In the genomic region with DNA sequence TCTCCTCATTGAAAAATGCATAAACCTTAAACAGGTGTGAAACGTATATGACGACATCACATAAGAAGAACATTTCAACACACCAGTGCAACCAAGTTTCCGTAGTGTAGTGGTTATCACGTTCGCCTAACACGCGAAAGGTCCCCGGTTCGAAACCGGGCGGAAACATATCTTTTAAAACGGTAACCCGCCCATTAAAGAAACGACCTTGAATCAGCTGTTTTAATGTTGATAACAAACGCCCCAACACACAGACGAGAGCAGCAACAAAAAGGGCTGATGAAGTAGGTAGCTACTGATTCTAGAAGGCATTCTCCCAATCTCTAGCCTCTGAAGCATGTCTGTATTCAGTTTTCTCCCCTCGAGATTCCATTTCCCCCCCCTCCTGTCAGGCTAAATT, we compare ENCODE assay signal across 8 mouse cellular contexts. TPM values are rescaled to one million over a fixed set of nuclear protein-coding genes. Genes with fewer than 3 reads are reported as not detected.
DNase-seq lines count a peak whose midpoint lies in the region; ATAC-seq and TF ChIP-seq lines count a peak whose summit lies in the region.

No protein-coding gene starts in this region.

- peaks cover 13% of the 10 kb centered on the region for H3K79me2 ChIP-seq in MEL (ENCODE audit: control insufficient read depth, insufficient read depth, low read length, poor library complexity)

- H3K4me1 ChIP-seq in MEL (ENCODE audit: control insufficient read depth in 1 of 2, insufficient read depth in 2 of 2, low read length in 2 of 2), result peaks cover 0 to 9% of the 10 kb centered on the region in 2 experiments; a peak in 2 of 4 replicates
- peaks cover 26% of the 10 kb centered on the region for H3K4me1 ChIP-seq in forebrain, embryonic 15.5 days
- peaks cover 5% of the 10 kb centered on the region for H3K4me1 ChIP-seq in lung, embryonic 14.5 days (ENCODE audit: insufficient read depth)

- no peak for TF ChIP-seq POLR2A in MEL (IDR thresholded peaks at IDR 0.05; ENCODE audit: control insufficient read depth in 1 of 2, insufficient read depth in 1 of 2, low read depth in 1 of 2, low read length in 2 of 2, poor library complexity in 1 of 2)

- peak overlapping the region; percentile 75 for H3K4me2 ChIP-seq in forebrain, embryonic 15.5 days (replicated peaks)
- peak overlapping the region; percentile 90 for H3K4me2 ChIP-seq in lung, embryonic 14.5 days

- H3K9me3 ChIP-seq in MEL (replicated peaks; ENCODE audit: insufficient read depth, low read length), result no peaks in the 10 kb centered on the region
- no peaks in the 10 kb centered on the region for H3K9me3 ChIP-seq in forebrain, embryonic 15.5 days
- H3K9me3 ChIP-seq in lung, embryonic 14.5 days (ENCODE audit: low read depth, low read length), result no peaks in the 10 kb centered on the region

- H3K9ac ChIP-seq in MEL (ENCODE audit: control insufficient read depth, low read depth, low read length, poor library complexity, severe bottlenecking), result peak overlapping the region; percentile 79
- H3K9ac ChIP-seq in forebrain, embryonic 15.5 days (replicated peaks), result no peak overlapping the region
- H3K9ac ChIP-seq in lung, embryonic 14.5 days, result peak overlapping the region; percentile 41; the same call in 1 of the 2 replicates

- H3K36me3 ChIP-seq in MEL (ENCODE audit: control insufficient read depth in 1 of 2, insufficient read depth in 2 of 2, low read length in 2 of 2), result peaks cover 3 to 8% of the 10 kb centered on the region in 2 experiments; a peak in 3 of 4 replicates
- H3K36me3 ChIP-seq in forebrain, embryonic 15.5 days, result peaks cover 10% of the 10 kb centered on the region
- peaks cover 17% of the 10 kb centered on the region for H3K36me3 ChIP-seq in lung, embryonic 14.5 days (ENCODE audit: insufficient read depth)

- under 1% methylated on average over 17 of the region's 17 CpGs for WGBS in forebrain, embryonic 15.5 days
- WGBS in lung, embryonic 14.5 days, result under 1% methylated on average over 17 of the region's 17 CpGs

- no peaks in the 10 kb centered on the region for H3K27me3 ChIP-seq in MEL (ENCODE audit: control insufficient read depth in 1 of 2, insufficient read depth in 2 of 2, low read length in 2 of 2)
- no peaks in the 10 kb centered on the region for H3K27me3 ChIP-seq in forebrain, embryonic 15.5 days
- no peaks in the 10 kb centered on the region for H3K27me3 ChIP-seq in lung, embryonic 14.5 days (ENCODE audit: insufficient read depth, low read length)

- peak in 1 of 2 experiments; percentile 16; a peak in 1 of 4 replicates for TF ChIP-seq EP300 in MEL (IDR thresholded peaks at IDR 0.05; ENCODE audit: low read depth in 1 of 2, low read length in 2 of 2)

- peak overlapping the region; percentile 85 for H3K27ac ChIP-seq in MEL (ENCODE audit: control insufficient read depth, low read depth, low read length)
- peak overlapping the region; percentile 78 for H3K27ac ChIP-seq in forebrain, embryonic 15.5 days (replicated peaks)
- H3K27ac ChIP-seq in layer of hippocampus, adult 2 months, result peak overlapping the region; percentile 99
- H3K27ac ChIP-seq in lung, embryonic 14.5 days (ENCODE audit: low read depth), result no peak overlapping the region

- DNase-seq in MEL (ENCODE audit: low read depth, low spot score), result peak; percentile 91
- DNase-seq in cerebellum, adult 11-12 months, result peak; percentile 85
- DNase-seq in heart, postnatal 4 days, result peak; percentile 87
- DNase-seq in layer of hippocampus, adult 2 months (ENCODE audit: low spot score in 2 of 2), result peak; percentile 84 to 88
- DNase-seq in lung, embryonic 14.5 days, result peak; percentile 95
- peak; percentile 81 for DNase-seq in testis, postnatal 14 days (ENCODE audit: low spot score)

- TF ChIP-seq CTCF in MEL (IDR thresholded peaks at IDR 0.05 in 2 of 3, conservative IDR thresholded peaks at IDR 0.05 in 1 of 3; ENCODE audit: control insufficient read depth in 1 of 3, insufficient read depth in 1 of 3, low read depth in 2 of 3, low read length in 3 of 3, poor library complexity in 1 of 3, severe bottlenecking in 1 of 3), result no peak
- TF ChIP-seq CTCF in layer of hippocampus, adult 2 months (conservative IDR thresholded peaks at IDR 0.05), result no peak
- no peak for TF ChIP-seq CTCF in lung, embryonic 14.5 days (IDR thresholded peaks at IDR 0.05; ENCODE audit: low read depth)

- peak; percentile 17; the same call in 1 of the 2 replicates for ATAC-seq in forebrain, embryonic 15.5 days (replicated peaks)
- peak; percentile 6; the same call in 1 of the 2 replicates for ATAC-seq in lung, embryonic 14.5 days (ENCODE audit: insufficient read depth)
- ATAC-seq in neutrophil, adult 5-6 weeks (ENCODE audit: extremely low read depth, insufficient number of reproducible peaks, low FRiP score, poor library complexity, severe bottlenecking), result peak; percentile 14; the same call in 1 of the 2 replicates

- peak overlapping the region; percentile 95 for H3K4me3 ChIP-seq in MEL (ENCODE audit: control insufficient read depth in 1 of 2, insufficient read depth in 1 of 2, low read depth in 2 of 2, low read length in 2 of 2)
- H3K4me3 ChIP-seq in forebrain, embryonic 15.5 days, result peak overlapping the region; percentile 90
- peak overlapping the region; percentile 79 for H3K4me3 ChIP-seq in layer of hippocampus, adult 2 months
- H3K4me3 ChIP-seq in lung, embryonic 14.5 days (ENCODE audit: low read depth, low read length), result peak overlapping the region; percentile 91

- TF ChIP-seq RAD21 in MEL (IDR thresholded peaks at IDR 0.05; ENCODE audit: low read depth, low read length), result no peak

TF ChIP-seq in MEL, 35 proteins besides CTCF, POLR2A, EP300 and RAD21 (continues in another document):
- TF ChIP-seq SIN3A (IDR thresholded peaks at IDR 0.05; ENCODE audit: low read length) (peak; percentile 96), BHLHE40 (IDR thresholded peaks at IDR 0.05; ENCODE audit: borderline replicate concordance, low read depth, low read length) (no peak), POLR2AphosphoS2 (IDR thresholded peaks at IDR 0.05; ENCODE audit: low read length) (no peak), KAT2A (conservative IDR thresholded peaks at IDR 0.05; ENCODE audit: low read depth, low read length) (peak; percentile 67), NRF1 (IDR thresholded peaks at IDR 0.05; ENCODE audit: insufficient read depth, low read depth, low read length, poor library complexity, severe bottlenecking) (peak; percentile 37; the same call in 1 of the 2 replicates), ETS1 (IDR thresholded peaks at IDR 0.05; ENCODE audit: low read depth, low read length) (peak; percentile 97), MAZ (IDR thresholded peaks at IDR 0.05; ENCODE audit: low read depth, low read length) (no peak), ZNF384 (IDR thresholded peaks at IDR 0.05; ENCODE audit: low read depth, low read length) (no peak), SMC3 (IDR thresholded peaks at IDR 0.05; ENCODE audit: low read depth, low read length) (no peak), GATA1 (IDR thresholded peaks at IDR 0.05; ENCODE audit: low read depth, low read length) (peak; percentile 95), ELF1 (IDR thresholded peaks at IDR 0.05; ENCODE audit: low read depth, low read length) (peak; percentile 81; the same call in 1 of the 2 replicates)

RNA-seq across cellular contexts. Expression of gene Mynn, which starts 0.7 kb away (rescaled TPM):
- total RNA-seq in MEL (2012; rRNA removed), result 13.9 and 17.0 TPM in 2 replicates
- polyA plus RNA-seq in MEL (2012; ENCODE audit: insufficient read depth in 1 of 2, insufficient read length in 2 of 2, low read depth in 1 of 2, low replicate concordance in 2 of 2, missing spikeins in 1 of 2), result 10 to 100 TPM in 1 of 2 experiments, not detected in 1; 12.3 TPM
- 39.6 TPM in 2 replicates for polyA plus RNA-seq in forebrain, embryonic 15.5 days (2015; fragmentation: Nextera tagmentation; extraction: Ambion mirVana)
- total RNA-seq in heart, postnatal 4 days (2021), result 10 to 100 TPM; 18.5 to 20.0 TPM
- total RNA-seq in layer of hippocampus, adult 2 months (2021), result 10 to 100 TPM; 14.7 to 15.0 TPM
- polyA plus RNA-seq in lung, embryonic 14.5 days (2014; fragmentation: Nextera tagmentation; extraction: Ambion mirVana), result 30.7 and 35.9 TPM in 2 replicates
- 45.3 and 69.8 TPM in 2 replicates for total RNA-seq in neutrophil, adult 5-6 weeks (2017)

RNA-seq across cellular contexts. Expression of gene Actrt3, which starts 1.4 kb away (rescaled TPM):
- 0.08 TPM in 1 of 2 replicates, not detected in the other for total RNA-seq in MEL (2012; rRNA removed)
- under 1 TPM in 1 of 2 experiments, not detected in 1; 0.04 TPM for polyA plus RNA-seq in MEL (2012; ENCODE audit: insufficient read depth in 1 of 2, insufficient read length in 2 of 2, low read depth in 1 of 2, low replicate concordance in 2 of 2, missing spikeins in 1 of 2)
- 0.11 and 0.22 TPM in 2 replicates for polyA plus RNA-seq in forebrain, embryonic 15.5 days (2015; fragmentation: Nextera tagmentation; extraction: Ambion mirVana)
- total RNA-seq in heart, postnatal 4 days (2021), result not detected
- under 1 TPM; 0.54 to 0.88 TPM for total RNA-seq in layer of hippocampus, adult 2 months (2021)
- polyA plus RNA-seq in lung, embryonic 14.5 days (2014; fragmentation: Nextera tagmentation; extraction: Ambion mirVana), result not detected in 2 replicates
- total RNA-seq in neutrophil, adult 5-6 weeks (2017), result 0.37 TPM in 1 of 2 replicates, not detected in the other

RNA-seq across cellular contexts. Expression of gene Lrriq4, which starts 43.1 kb away (rescaled TPM):
- not detected in 2 replicates for total RNA-seq in MEL (2012; rRNA removed)
- polyA plus RNA-seq in MEL (2012; ENCODE audit: insufficient read depth in 1 of 2, insufficient read length in 2 of 2, low read depth in 1 of 2, low replicate concordance in 2 of 2, missing spikeins in 1 of 2), result not detected
- not detected in 2 replicates for polyA plus RNA-seq in forebrain, embryonic 15.5 days (2015; fragmentation: Nextera tagmentation; extraction: Ambion mirVana)
- not detected for total RNA-seq in heart, postnatal 4 days (2021)
- not detected for total RNA-seq in layer of hippocampus, adult 2 months (2021)
- not detected in 2 replicates for polyA plus RNA-seq in lung, embryonic 14.5 days (2014; fragmentation: Nextera tagmentation; extraction: Ambion mirVana)
- total RNA-seq in neutrophil, adult 5-6 weeks (2017), result not detected in 2 replicates

RNA-seq across cellular contexts. Expression of gene Lrrc34, which starts 46.5 kb away (rescaled TPM):
- total RNA-seq in MEL (2012; rRNA removed), result not detected in 2 replicates
- not detected for polyA plus RNA-seq in MEL (2012; ENCODE audit: insufficient read depth in 1 of 2, insufficient read length in 2 of 2, low read depth in 1 of 2, low replicate concordance in 2 of 2, missing spikeins in 1 of 2)
- 0.88 and 1.9 TPM in 2 replicates for polyA plus RNA-seq in forebrain, embryonic 15.5 days (2015; fragmentation: Nextera tagmentation; extraction: Ambion mirVana)
- total RNA-seq in heart, postnatal 4 days (2021), result not detected
- under 1 TPM; 0.17 to 0.18 TPM for total RNA-seq in layer of hippocampus, adult 2 months (2021)
- 1.7 and 1.9 TPM in 2 replicates for polyA plus RNA-seq in lung, embryonic 14.5 days (2014; fragmentation: Nextera tagmentation; extraction: Ambion mirVana)
- not detected in 2 replicates for total RNA-seq in neutrophil, adult 5-6 weeks (2017)

RNA-seq across cellular contexts. Expression of gene Mecom, which starts 53.4 kb away (rescaled TPM):
- total RNA-seq in MEL (2012; rRNA removed), result 0.04 and 0.10 TPM in 2 replicates
- polyA plus RNA-seq in MEL (2012; ENCODE audit: insufficient read depth in 1 of 2, insufficient read length in 2 of 2, low read depth in 1 of 2, low replicate concordance in 2 of 2, missing spikeins in 1 of 2), result not detected
- 2.2 and 2.4 TPM in 2 replicates for polyA plus RNA-seq in forebrain, embryonic 15.5 days (2015; fragmentation: Nextera tagmentation; extraction: Ambion mirVana)
- 10 to 100 TPM; 31.5 to 36.1 TPM for total RNA-seq in heart, postnatal 4 days (2021)
- total RNA-seq in layer of hippocampus, adult 2 months (2021), result 1 to 10 TPM; 3.3 to 3.5 TPM
- polyA plus RNA-seq in lung, embryonic 14.5 days (2014; fragmentation: Nextera tagmentation; extraction: Ambion mirVana), result 74.0 and 77.5 TPM in 2 replicates
- total RNA-seq in neutrophil, adult 5-6 weeks (2017), result not detected in 2 replicates
